In the genomic region with DNA sequence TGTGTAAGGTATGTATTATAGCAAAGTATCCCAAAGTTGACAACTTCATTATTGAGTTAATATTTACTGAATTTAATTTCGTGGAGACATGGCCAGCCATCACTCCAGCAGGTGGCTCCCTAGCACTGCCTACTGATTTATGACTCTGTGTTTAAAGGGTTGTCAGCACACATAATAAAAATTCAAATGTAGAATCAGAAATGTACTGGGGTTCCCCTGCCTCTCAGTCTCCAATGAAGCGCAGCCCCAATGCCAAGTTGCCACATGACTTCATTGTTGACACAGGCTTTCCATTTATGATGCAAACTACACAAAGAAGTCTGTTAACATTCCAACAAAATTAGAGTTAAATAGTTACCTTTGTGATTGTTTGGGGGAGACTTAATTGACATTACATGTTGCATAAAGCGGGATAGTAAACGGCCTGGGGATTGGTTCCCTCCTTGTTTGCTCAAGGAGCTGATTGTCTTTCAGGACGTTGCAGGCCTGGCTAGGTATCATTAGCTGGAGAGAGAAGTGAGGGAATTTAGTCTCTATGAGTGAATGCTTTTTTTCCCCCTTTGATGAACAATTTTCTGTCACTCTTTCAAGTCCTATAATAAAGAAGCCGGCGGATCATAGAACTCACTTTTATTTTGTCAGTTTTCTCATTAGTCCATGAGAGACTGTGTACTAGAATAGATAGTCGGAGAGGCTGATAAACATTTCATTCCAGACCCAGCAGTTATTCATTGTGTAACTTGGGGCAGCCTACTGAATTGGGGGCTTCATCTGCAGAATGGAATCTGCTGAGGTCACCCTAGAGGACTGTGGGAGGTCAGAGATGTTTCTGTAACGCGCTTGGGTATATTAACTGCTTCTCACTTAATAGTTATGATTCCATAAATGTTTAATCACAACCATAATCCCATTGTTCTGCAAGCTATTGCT, we compare ENCODE assay signal across 8 mouse cellular contexts.
DNase-seq lines count a peak whose midpoint lies in the region; ATAC-seq and TF ChIP-seq lines count a peak whose summit lies in the region.

No protein-coding gene starts in this region.

- no peaks in the 10 kb centered on the region for H3K36me3 ChIP-seq in intestine, postnatal 0 days (ENCODE audit: control insufficient read depth, insufficient read depth)
- H3K36me3 ChIP-seq in midbrain, embryonic 13.5 days = no peaks in the 10 kb centered on the region

- H3K4me3 ChIP-seq in gastrocnemius, adult 2 months = no peak overlapping the region
- no peak overlapping the region for H3K4me3 ChIP-seq in intestine, postnatal 0 days (ENCODE audit: low read depth, low read length)
- no peak overlapping the region for H3K4me3 ChIP-seq in midbrain, embryonic 13.5 days (replicated peaks)

- H3K27me3 ChIP-seq in intestine, postnatal 0 days (replicated peaks; ENCODE audit: control insufficient read depth, insufficient read depth, low read length) = no peaks in the 10 kb centered on the region
- H3K27me3 ChIP-seq in midbrain, embryonic 13.5 days = no peaks in the 10 kb centered on the region

- intact Hi-C loops in gastrocnemius, adult 2 months (cut with DNase I) = no loop called here

- H3K9me3 ChIP-seq in intestine, postnatal 0 days (ENCODE audit: control insufficient read depth) = no peaks in the 10 kb centered on the region
- H3K9me3 ChIP-seq in midbrain, embryonic 13.5 days = no peaks in the 10 kb centered on the region

- no peak for ATAC-seq in intestine, postnatal 0 days
- peak; percentile 72; the same call in 1 of the 2 replicates for ATAC-seq in midbrain, embryonic 13.5 days

- H3K27ac ChIP-seq in gastrocnemius, adult 2 months = no peak overlapping the region
- no peak overlapping the region for H3K27ac ChIP-seq in intestine, postnatal 0 days (ENCODE audit: low read depth, low read length)
- H3K27ac ChIP-seq in midbrain, embryonic 13.5 days = no peak overlapping the region

- no peaks in the 10 kb centered on the region for H3K4me1 ChIP-seq in intestine, postnatal 0 days (replicated peaks; ENCODE audit: control insufficient read depth, insufficient read depth, low read length)
- peaks cover 10% of the 10 kb centered on the region; the same call in 1 of the 2 replicates for H3K4me1 ChIP-seq in midbrain, embryonic 13.5 days (replicated peaks)

- no peak for DNase-seq in gastrocnemius, adult 2 months
- no peak for DNase-seq in gastrocnemius, postnatal 4 days (ENCODE audit: low spot score in 2 of 2)
- DNase-seq in 416B (ENCODE audit: low read depth) = peak; percentile 3
- peak; percentile 9 for DNase-seq in embryo, embryonic 11.5 days (ENCODE audit: low read depth, low spot score)
- no peak for DNase-seq in gastrocnemius, adult 8-10 months (ENCODE audit: low spot score in 2 of 2)
- DNase-seq in thymus, postnatal 4 days = no peak

- WGBS in intestine, postnatal 0 days = 35% methylated on average over 10 of the region's 10 CpGs
- WGBS in midbrain, embryonic 13.5 days = 52% methylated on average over 10 of the region's 10 CpGs

- TF ChIP-seq CTCF in gastrocnemius, adult 2 months (IDR thresholded peaks at IDR 0.05) = peak; percentile 29; the same call in 1 of the 2 replicates
- peak; percentile 63 for TF ChIP-seq CTCF in intestine, postnatal 0 days (IDR thresholded peaks at IDR 0.05; ENCODE audit: low read depth)

- no peak overlapping the region for H3K4me2 ChIP-seq in intestine, postnatal 0 days (replicated peaks; ENCODE audit: low read depth)
- H3K4me2 ChIP-seq in midbrain, embryonic 13.5 days (replicated peaks) = no peak overlapping the region

- H3K9ac ChIP-seq in intestine, postnatal 0 days (ENCODE audit: low read depth, low read length) = no peak overlapping the region
- no peak overlapping the region for H3K9ac ChIP-seq in midbrain, embryonic 13.5 days (replicated peaks)

Comparison
In these comparisons a context has a peak if more than half of its experiments do, and no peak if none do; other contexts are left out.
1. DNase-seq: peak in 416B (single experiment) and embryo, embryonic 11.5 days (single experiment); none in gastrocnemius, adult 2 months (single experiment), gastrocnemius, postnatal 4 days (0 of 2), gastrocnemius, adult 8-10 months (0 of 2) and thymus, postnatal 4 days (single experiment).